Mouse (Mus musculus) limb, embryonic 11.5 days (tissue): ENCODE data around the gene Phb. TPM values are rescaled to one million over a fixed set of nuclear protein-coding genes. Genes with fewer than 3 reads are reported as not detected.
A peak's percentile ranks its signal among the peaks of the same experiment; 100 is the strongest.

Source experiments
- ATAC-seq: fragments of 200-750 bp; cut with Nextera tagmentation; 2 replicates; pipeline ENCODE4 v1.8.0; 2017; ENCODE audit warnings: low read depth; ENCODE audit not compliant: insufficient number of reproducible peaks, low FRiP score, low TSS enrichment
- DNase-seq: peaks from one replicate; pipeline ENCODE4 v3.0.0-alpha.2; 2015; ENCODE audit warnings: low spot score
- H3K27ac ChIP-seq: fragments of 300-500 bp; sonication (generic); replicated peaks from 2 replicates; pipeline ENCODE4 v1.5.1; 2014; ENCODE audit warnings: low read depth, mild to moderate bottlenecking, low read length
- H3K27me3 ChIP-seq: fragments of 300-500 bp; sonication (generic); 2 replicates; pipeline ENCODE4 v1.6.1; 2014; ENCODE audit warnings: mild to moderate bottlenecking, low read length, mixed read lengths; ENCODE audit not compliant: control insufficient read depth, insufficient read depth
- H3K36me3 ChIP-seq: fragments of 300-500 bp; sonication (generic); 2 replicates; pipeline ENCODE4 v1.6.1; 2014; ENCODE audit warnings: mild to moderate bottlenecking, low read length, moderate library complexity, mixed read lengths; ENCODE audit not compliant: control insufficient read depth, insufficient read depth
- H3K4me1 ChIP-seq: fragments of 300-500 bp; sonication (generic); 2 replicates; pipeline ENCODE4 v1.6.1; 2014; ENCODE audit warnings: low read length, mixed read lengths; ENCODE audit not compliant: control insufficient read depth, insufficient read depth
- H3K4me2 ChIP-seq: fragments of 300-500 bp; sonication (generic); 2 replicates; pipeline ENCODE4 v1.6.1; 2014; ENCODE audit warnings: low read depth, mild to moderate bottlenecking, moderate library complexity; ENCODE audit not compliant: severe bottlenecking
- H3K4me3 ChIP-seq: fragments of 300-500 bp; sonication (generic); 2 replicates; pipeline ENCODE4 v1.5.1; 2014; ENCODE audit warnings: low read depth, low read length
- H3K9ac ChIP-seq: fragments of 300-500 bp; sonication (generic); 2 replicates; pipeline ENCODE4 v1.6.1; 2014; ENCODE audit warnings: mild to moderate bottlenecking, low read length
- H3K9me3 ChIP-seq: fragments of 300-500 bp; sonication (generic); 2 replicates; pipeline ENCODE4 v1.6.1; 2016; ENCODE audit warnings: low read length; ENCODE audit not compliant: control insufficient read depth
- WGBS: fragments of 180-500 bp; shearing (Covaris S2); extraction: QIAGEN DNeasy Blood & Tissue Kit; methylation state at CpG from one replicate; pipeline ENCODE4 v1.1.7; 2014; 5-methylcytosine and 5-hydroxymethylcytosine counted together
- polyA plus RNA-seq: library from polyadenylated mRNA; unstranded; fragments of >200 nt; fragmentation: Nextera tagmentation; extraction: Ambion mirVana; gene quantifications from 2 replicates; pipeline ENCODE4 v1.2.1, GENCODE M21; 2014

The Phb gene
- polyA plus RNA-seq = 240 and 256 TPM in 2 replicates

DNA sequence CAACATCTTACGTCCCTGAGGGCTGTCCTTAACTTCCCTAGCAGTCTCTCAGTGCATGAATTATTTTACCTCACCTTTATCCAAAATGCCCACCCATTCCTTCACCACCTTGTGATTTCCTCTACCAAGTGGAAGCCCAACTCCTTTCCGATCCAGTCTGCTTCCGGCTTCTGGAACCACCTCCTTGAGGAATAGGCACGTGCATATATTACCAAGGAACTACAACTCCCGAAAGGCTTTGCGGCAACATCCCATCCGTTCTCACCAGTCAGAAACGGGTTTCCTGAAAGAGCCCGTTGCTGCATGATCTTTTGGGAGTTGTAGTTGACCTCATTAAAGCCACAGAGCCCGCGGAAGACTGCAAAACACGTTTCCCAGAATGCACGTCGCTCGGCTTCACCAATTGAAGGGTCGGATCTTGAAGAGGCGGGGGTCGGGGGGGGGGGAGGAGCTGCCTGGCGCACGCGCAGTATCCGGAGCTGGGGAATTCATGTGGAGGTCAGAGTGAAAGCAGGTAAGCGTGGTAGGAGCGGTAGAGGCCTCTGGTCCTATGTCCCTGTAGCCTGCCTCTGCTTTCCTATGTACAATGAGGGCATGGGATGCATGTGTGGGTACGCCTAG, at the start of gene Phb:
Gene Phb (plus strand): TSS at position 429 of the 621 bp plus-strand sequence.
- peak within 1 kb of the TSS; percentile 57 for H3K4me3 ChIP-seq
- WGBS = 2% methylated on average over 25 of the region's 25 CpGs
- peak within 1 kb of the TSS; percentile 80 for H3K4me2 ChIP-seq
- H3K4me1 ChIP-seq = 0 out of 2 replicates have a peak, but pooled peaks cover 3% of the 10 kb centered on the region
- H3K9ac ChIP-seq = peak within 1 kb of the TSS; percentile 53
- no peak within 1 kb of the TSS for H3K27ac ChIP-seq
- DNase-seq = peak; percentile 97
- ATAC-seq = peak; percentile 93
- no peaks in the 10 kb centered on the region for H3K9me3 ChIP-seq
- no peaks in the 10 kb centered on the region for H3K27me3 ChIP-seq
- peaks cover 13% of the 10 kb centered on the region; the same call in 1 of the 2 replicates for H3K36me3 ChIP-seq

DNA sequence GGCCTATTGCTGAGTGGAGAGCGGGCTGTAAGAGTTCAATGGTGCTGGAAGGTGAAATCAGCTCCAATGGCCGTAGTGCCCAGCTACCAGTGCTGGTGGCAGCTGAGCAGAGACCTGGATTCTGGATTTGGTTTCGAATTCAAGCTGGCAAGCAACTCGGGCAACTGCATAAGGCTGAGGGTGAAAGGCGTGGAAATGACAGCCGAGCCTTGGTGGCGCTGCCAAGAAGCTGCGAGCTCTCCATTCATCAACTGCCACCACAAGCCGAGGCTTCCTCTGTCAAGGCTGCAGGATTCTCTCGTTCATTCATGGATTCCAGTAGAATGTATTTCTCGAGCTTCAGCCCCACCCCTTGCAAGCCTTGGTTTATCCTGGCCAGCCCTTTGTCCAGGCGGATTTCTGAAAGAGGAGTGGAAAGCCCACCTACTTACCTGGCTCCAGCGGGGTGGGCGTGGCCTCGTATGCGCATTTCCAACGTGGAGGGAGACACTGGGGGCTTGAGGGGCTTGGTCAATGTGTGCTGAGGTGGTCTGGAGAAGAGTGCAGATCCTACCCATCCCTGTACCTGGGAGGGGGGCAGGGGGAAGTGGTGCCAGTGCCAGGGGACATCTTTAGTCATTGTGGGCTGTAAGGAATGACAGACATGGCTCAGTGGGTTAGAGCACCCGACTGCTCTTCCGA, 48.8 kb upstream of the Phb start:
- Histone ChIP-seq H3K36me3 (no peaks in the 10 kb centered on the region), H3K4me2 (no peak overlapping the region), H3K9me3 (no peaks in the 10 kb centered on the region), H3K27ac (no peak overlapping the region), H3K27me3 (no peaks in the 10 kb centered on the region), H3K4me1 (peaks cover 38% of the 10 kb centered on the region), H3K4me3 (no peak overlapping the region), H3K9ac (no peak overlapping the region)
- no peak for DNase-seq
- ATAC-seq = no peak
- 58% methylated on average over 19 of the region's 19 CpGs for WGBS

DNA sequence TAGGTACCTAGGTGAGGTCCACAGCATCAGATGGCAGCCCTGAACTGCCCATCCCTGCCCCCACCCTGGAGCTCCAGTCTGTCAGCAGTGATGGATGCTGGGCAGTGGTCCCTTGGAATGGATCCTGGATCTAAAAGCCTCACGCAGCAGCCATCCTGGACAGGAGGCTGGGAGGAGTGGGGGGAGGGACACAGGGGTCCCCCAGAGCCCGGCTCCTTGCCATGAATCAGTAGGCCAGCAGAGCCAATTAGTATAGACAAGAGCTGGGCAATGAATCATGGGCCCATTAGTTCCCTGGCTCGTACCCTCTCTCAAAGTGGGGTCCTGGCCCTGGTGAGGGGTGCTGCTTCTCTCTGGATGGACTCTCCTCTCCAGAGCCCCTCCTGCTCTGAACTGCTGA, 47.7 kb upstream of the Phb start:
- WGBS = 23% methylated on average over 3 of the region's 3 CpGs
- Histone ChIP-seq H3K36me3 (no peaks in the 10 kb centered on the region), H3K4me1 (peaks cover 34% of the 10 kb centered on the region)

DNA sequence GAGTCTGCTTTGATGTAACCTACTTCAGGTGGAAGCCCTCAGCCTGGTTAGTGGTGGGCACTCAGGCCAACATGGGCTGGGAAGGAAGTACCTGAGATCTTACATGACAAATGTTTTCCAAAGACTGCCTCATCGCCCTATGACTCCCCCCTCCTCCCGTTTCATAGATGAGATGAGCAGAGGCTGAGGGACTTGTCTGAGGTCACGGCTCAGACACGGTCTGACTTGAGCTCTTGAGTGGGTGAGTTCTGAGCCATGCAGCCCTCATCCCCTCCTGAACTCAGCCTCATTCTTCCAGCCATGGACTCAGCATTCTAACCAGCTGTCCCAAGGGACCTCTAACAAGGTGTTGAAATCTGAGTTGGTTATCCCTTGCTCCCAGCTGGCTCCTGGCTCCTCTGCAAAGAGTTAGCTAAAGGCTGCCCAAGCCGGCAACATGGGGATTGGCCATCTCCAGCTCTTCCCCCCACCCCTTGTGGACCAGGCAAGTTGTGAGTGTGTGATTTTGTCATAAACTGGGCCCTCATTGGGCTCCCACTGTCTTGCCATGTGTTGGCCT, 46.8 kb upstream of the Phb start:
- no peak overlapping the region for H3K9ac ChIP-seq
- no peak for ATAC-seq
- peaks cover 28% of the 10 kb centered on the region for H3K4me1 ChIP-seq

More for the DNA sequence above, 47.7 kb upstream of the Phb start:
- Histone ChIP-seq H3K4me2 (no peak overlapping the region), H3K27me3 (no peaks in the 10 kb centered on the region), H3K27ac (no peak overlapping the region), H3K4me3 (no peak overlapping the region), H3K9ac (no peak overlapping the region), H3K9me3 (no peaks in the 10 kb centered on the region)
- ATAC-seq (no peak), DNase-seq (no peak)

DNA sequence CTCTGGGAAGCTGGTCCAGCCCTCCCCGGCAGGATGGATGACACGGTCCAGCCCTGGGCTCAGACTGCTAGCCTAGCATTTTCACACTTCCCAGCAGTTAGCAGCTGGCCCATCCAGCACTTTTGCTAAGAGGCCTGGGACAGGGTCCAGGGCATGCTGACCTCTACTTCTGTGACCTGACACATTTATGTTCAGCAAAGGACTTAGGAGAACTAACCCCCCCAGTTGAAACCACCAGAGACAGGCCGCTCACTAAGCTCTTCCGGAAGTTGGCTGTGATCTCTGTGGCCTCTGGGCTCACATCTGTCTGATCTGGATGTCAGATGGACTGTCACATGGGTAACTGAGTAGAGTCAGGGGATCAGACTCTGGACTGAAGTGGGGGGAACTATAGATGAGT, 45.7 kb upstream of the Phb start:
- no peak overlapping the region for H3K4me3 ChIP-seq
- WGBS = 16% methylated on average over 4 of the region's 4 CpGs
- H3K27me3 ChIP-seq = no peaks in the 10 kb centered on the region
- H3K4me1 ChIP-seq = peaks cover 25% of the 10 kb centered on the region
- H3K27ac ChIP-seq = no peak overlapping the region
- H3K4me2 ChIP-seq = no peak overlapping the region
- H3K36me3 ChIP-seq = no peaks in the 10 kb centered on the region
- no peaks in the 10 kb centered on the region for H3K9me3 ChIP-seq
- no peak overlapping the region for H3K9ac ChIP-seq
- ATAC-seq = no peak
- no peak for DNase-seq

More for the DNA sequence above, 46.8 kb upstream of the Phb start:
- WGBS = 76% methylated on average over 5 of the region's 5 CpGs
- H3K27ac ChIP-seq = no peak overlapping the region
- H3K4me2 ChIP-seq = no peak overlapping the region
- no peak overlapping the region for H3K4me3 ChIP-seq
- H3K36me3 ChIP-seq = no peaks in the 10 kb centered on the region
- no peaks in the 10 kb centered on the region for H3K27me3 ChIP-seq
- DNase-seq = no peak
- no peaks in the 10 kb centered on the region for H3K9me3 ChIP-seq

DNA sequence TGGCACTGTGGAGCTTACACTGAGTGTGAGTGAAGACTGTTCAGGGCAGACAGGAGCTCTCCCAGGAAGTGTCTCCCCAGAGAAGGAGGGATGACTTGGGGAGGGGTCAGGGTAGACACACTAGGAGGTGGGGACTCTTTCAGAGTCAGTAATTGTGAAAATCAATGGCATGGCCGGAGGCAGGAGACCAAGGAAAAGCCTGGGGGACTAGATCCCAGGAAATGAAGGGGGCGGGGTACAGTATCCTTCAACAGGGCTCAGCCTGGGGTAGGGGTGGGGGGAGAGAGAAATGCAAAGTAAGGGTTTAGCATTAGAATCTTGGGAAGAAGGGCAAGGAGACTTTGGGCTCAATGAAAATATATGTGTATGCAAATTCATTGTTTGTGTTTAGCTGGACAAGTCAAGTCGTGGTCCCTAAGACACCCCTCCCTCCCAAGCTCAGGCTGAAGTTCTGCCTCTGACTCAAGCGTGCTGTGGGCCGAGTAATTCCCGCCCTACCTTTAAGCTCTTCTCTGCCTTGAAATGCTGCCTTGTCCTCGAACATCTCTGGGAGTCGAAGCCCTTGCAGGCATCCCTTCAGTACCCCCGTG, 45.1 kb upstream of the Phb start:
- no peak for DNase-seq
- Histone ChIP-seq H3K4me2 (peak overlapping the region; percentile 7; the same call in 1 of the 2 replicates), H3K27ac (0 out of 2 replicates have a peak overlapping the region, but pooled peaks have one; percentile 3), H3K9ac (no peak overlapping the region), H3K36me3 (no peaks in the 10 kb centered on the region), H3K27me3 (no peaks in the 10 kb centered on the region), H3K4me1 (peaks cover 24% of the 10 kb centered on the region), H3K4me3 (no peak overlapping the region), H3K9me3 (no peaks in the 10 kb centered on the region)
- WGBS = 14% methylated on average over 9 of the region's 9 CpGs
- ATAC-seq = no peak

DNA sequence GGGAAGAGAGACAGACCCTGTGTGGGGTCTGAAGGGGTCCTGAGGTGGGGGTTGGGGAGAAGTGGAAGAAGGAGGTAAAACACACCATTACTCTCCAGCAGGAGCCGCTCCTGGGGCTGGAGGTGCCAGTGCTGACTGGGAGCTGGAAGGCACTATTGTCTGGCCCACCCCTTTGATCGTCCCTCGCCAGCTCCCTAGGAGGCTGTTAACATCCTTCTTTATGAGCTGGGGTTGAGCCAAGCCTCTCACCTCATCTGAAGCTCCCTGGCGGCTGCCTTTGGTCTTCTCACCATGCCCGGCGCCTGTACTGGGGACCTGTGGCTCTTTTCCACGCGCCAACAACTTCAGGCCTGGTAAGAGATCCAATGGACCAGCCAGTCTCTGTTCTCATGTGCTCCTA, 44.3 kb upstream of the Phb start:
- no peaks in the 10 kb centered on the region for H3K36me3 ChIP-seq
- DNase-seq = no peak
- H3K4me1 ChIP-seq = peaks cover 21% of the 10 kb centered on the region
- H3K9ac ChIP-seq = peak overlapping the region; percentile 22; the same call in 1 of the 2 replicates
- H3K27ac ChIP-seq = no peak overlapping the region
- no peaks in the 10 kb centered on the region for H3K27me3 ChIP-seq
- WGBS = 17% methylated on average over 8 of the region's 8 CpGs
- H3K9me3 ChIP-seq = no peaks in the 10 kb centered on the region
- peak overlapping the region; percentile 7; the same call in 1 of the 2 replicates for H3K4me2 ChIP-seq
- no peak overlapping the region for H3K4me3 ChIP-seq
- no peak for ATAC-seq

DNA sequence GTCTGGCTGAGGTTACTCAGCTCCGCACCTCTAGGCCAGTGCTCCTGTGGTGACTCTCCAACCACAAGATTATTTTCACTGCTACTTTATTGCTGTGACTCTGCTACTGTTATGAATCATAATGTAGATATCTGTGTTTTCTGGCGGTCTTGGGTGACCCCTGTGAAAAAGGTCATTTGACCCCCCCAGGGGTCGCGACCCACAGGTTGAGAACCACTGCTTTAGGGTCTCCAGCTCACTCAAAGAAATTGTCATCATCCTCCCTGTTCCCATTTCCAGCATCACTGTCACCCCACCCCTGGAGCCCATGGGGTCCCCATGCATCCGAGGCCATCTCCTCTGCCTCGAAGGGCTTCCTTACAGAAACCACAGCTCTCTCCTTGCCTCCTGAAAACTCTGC, 36.2 kb upstream of the Phb start:
- WGBS = 82% methylated on average over 6 of the region's 6 CpGs
- peak overlapping the region; percentile 79; the same call in 1 of the 2 replicates for H3K27ac ChIP-seq
- H3K4me3 ChIP-seq = no peak overlapping the region
- no peak for DNase-seq
- no peak for ATAC-seq
- H3K36me3 ChIP-seq = no peaks in the 10 kb centered on the region
- H3K4me1 ChIP-seq = peaks cover 29% of the 10 kb centered on the region
- no peak overlapping the region for H3K4me2 ChIP-seq
- no peaks in the 10 kb centered on the region for H3K9me3 ChIP-seq
- H3K27me3 ChIP-seq = no peaks in the 10 kb centered on the region
- no peak overlapping the region for H3K9ac ChIP-seq
